Mouse (Mus musculus): ENCODE data around the gene Wbp2nl.

DNA sequence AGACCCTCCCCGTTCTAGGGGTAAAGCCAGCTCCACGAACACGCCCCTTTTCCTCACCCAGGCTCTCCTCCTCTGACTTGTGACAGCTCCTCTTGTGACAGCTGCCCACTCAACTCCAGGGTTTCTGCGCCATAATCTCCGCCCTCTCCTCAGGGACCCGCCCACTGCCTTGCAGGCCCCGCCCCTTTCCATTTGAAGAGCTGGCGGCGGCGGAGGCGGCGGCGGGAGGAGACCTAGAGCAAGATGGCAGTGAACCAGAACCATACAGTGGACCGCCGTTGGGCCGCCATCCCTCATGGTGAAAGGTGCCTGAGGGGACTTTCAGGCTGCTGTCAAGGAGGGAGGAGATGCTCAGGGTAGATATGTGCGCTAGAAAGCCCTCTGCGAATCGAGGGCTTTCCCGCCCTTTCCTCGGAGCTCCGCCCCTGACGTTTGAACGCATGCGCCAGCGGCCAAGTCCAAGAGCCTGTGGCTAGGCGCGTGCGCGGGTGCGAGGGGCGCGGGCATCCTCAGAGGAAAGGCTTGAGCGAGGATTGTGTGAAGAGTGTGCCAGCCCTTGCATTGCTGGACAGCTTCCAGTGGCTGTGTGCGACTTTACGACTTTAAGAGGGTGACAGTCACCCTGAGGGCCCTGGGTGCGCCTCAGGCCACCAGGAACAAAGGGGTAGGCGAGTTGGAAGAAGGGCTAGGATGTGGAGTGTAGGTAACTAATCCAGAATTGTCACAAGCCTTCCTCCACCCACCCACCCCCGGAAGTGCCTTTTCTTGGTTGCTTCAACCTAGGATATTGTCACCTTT is at the start of gene Wbp2nl:
- TF ChIP-seq CTCF (conservative IDR thresholded peaks at IDR 0.05 in 1 of 2, IDR thresholded peaks at IDR 0.05 in 1 of 2; ENCODE audit: low read depth in 2 of 2, low read length in 2 of 2), result no peak
- no peak for TF ChIP-seq ZNF384 (IDR thresholded peaks at IDR 0.05; ENCODE audit: low read depth, low read length)
- no peak for TF ChIP-seq NELFE (IDR thresholded peaks at IDR 0.05; ENCODE audit: low read depth, low read length)
- TF ChIP-seq POLR2AphosphoS2 (IDR thresholded peaks at IDR 0.05; ENCODE audit: low read depth, low read length), result no peak
- TF ChIP-seq JUND (conservative IDR thresholded peaks at IDR 0.05; ENCODE audit: low read depth, low read length), result no peak
- no peak for TF ChIP-seq MAZ (IDR thresholded peaks at IDR 0.05; ENCODE audit: low read depth, low read length)
- no peak for TF ChIP-seq GABPA (IDR thresholded peaks at IDR 0.05; ENCODE audit: insufficient replicate concordance, low read depth, low read length)
- no peak for TF ChIP-seq CHD2 (IDR thresholded peaks at IDR 0.05; ENCODE audit: low read length)
- TF ChIP-seq MAX (IDR thresholded peaks at IDR 0.05; ENCODE audit: low read length), result no peak
- TF ChIP-seq POLR2A (IDR thresholded peaks at IDR 0.05; ENCODE audit: low read depth, low read length), result no peak
